Mouse (Mus musculus) embryonic fibroblast, embryonic 13.5 days (primary cell): ENCODE results near the gene Crat.
"Not testable (repeated sequence)": the region's sequence is repeated elsewhere in the genome, so short reads cannot be mapped to it uniquely, and the experiment has no call there.

Experiments
- CTCF ChIP-seq: IDR thresholded peaks from 2 replicates; pipeline ENCODE4 v1.5.1; 2011; ENCODE audit warnings: mild to moderate bottlenecking, control low read depth, low read length, moderate library complexity, borderline replicate concordance; ENCODE audit not compliant: insufficient read depth
- POLR2A ChIP-seq: IDR thresholded peaks from 2 replicates; pipeline ENCODE4 v1.6.1; 2011; ENCODE audit warnings: low read depth, mild to moderate bottlenecking, control low read depth, low read length, moderate library complexity

DNA sequence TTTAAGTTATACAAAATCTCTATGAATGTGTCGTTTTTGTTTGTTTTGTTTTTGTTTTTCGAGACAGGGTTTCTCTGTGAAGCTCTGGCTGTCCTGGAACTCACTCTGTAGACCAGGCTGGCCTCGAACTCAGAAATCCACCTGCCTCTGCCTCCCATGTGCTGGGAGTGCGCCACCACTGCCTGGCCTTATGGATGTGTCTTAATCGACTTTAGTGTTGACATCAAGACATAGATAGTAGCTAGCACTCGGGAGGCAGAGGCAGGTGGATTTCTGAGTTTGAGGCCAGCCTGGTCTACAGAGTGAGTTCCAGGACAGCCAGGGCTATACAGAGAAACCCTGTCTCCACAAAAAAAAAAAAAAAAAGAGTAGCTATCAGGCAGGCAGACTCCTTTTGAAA lies 1.5 kb upstream of the Crat start:
- TF ChIP-seq POLR2A, CTCF: not testable (repeated sequence)
